Comparison of ENCODE assay signal across 9 mouse cellular contexts in the genomic region with DNA sequence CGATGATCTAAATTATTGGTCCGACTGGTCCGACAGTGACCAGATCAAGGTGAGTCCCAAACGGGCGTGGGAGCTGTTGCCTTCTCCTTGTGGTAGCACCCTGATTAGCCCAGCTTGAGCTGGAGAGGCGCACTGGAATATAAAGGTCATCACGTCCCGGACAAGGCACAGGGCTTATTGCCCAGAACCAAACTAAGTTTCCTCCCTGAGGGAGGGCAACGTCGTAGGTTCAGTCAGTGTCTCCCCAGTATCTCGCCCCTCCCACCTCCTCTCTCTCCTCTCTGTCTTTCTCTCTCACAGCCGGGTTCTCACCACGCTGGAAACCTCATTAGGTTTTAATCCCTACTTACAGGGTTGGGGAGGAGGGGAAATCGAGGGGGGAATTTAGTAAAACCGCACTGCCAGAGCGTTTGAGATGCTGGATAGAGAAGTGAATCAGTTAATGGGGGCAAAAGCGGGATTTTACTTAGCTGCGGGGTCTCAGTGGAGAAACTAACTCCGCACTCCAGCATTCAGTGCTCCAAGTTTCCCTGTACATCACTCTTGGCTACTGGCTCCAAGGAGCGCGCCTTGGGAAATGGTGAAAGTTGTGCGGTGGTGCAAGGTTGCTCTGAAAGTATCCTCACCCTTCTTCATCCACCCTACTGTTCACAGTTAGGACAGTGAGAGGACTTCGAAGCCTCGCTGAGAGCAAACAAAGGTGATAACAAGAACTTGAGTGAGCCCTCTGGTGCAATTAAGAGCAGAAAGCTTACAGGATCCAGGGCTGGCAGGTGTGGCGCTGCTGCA. TPM values are rescaled to one million over a fixed set of nuclear protein-coding genes. Genes with fewer than 3 reads are reported as not detected.
DNase-seq lines count a peak whose midpoint lies in the region; ATAC-seq and TF ChIP-seq lines count a peak whose summit lies in the region.
"Had no signal": no experiment of that assay in that cellular context is flagged by ENCODE, and none has a peak within 500 bp of the region (broad histone marks: within the 10 kb centered on the region; RNA-seq: fewer than 3 reads in every experiment).

No protein-coding gene starts in this region.

- no peaks in the 10 kb centered on the region for H3K9me3 ChIP-seq in heart, embryonic 14.5 days (ENCODE audit: control insufficient read depth, low read length)
- H3K9me3 ChIP-seq in hindbrain, embryonic 16.5 days (ENCODE audit: control insufficient read depth, low read length), result no peaks in the 10 kb centered on the region
- H3K9me3 ChIP-seq in neural tube, embryonic 13.5 days, result no peaks in the 10 kb centered on the region
- H3K9me3 ChIP-seq: liver, embryonic 13.5 days had no signal

- H3K4me2 ChIP-seq in heart, embryonic 14.5 days (ENCODE audit: low read length), result peak overlapping the region; percentile 73
- peak overlapping the region; percentile 93 for H3K4me2 ChIP-seq in hindbrain, embryonic 16.5 days (ENCODE audit: low read length)
- peak overlapping the region; percentile 66 for H3K4me2 ChIP-seq in neural tube, embryonic 13.5 days

- H3K36me3 ChIP-seq in heart, embryonic 14.5 days (ENCODE audit: control insufficient read depth, insufficient read depth, low read length), result no peaks in the 10 kb centered on the region
- no peaks in the 10 kb centered on the region for H3K36me3 ChIP-seq in heart, adult 2 months (ENCODE audit: control insufficient read depth, insufficient read depth, low read length)
- H3K36me3 ChIP-seq in hindbrain, embryonic 16.5 days (ENCODE audit: control insufficient read depth, insufficient read depth, low read length), result no peaks in the 10 kb centered on the region
- H3K36me3 ChIP-seq in neural tube, embryonic 13.5 days, result no peaks in the 10 kb centered on the region
- H3K36me3 ChIP-seq: liver, embryonic 13.5 days had no signal

- 3% methylated on average over 25 of the region's 25 CpGs for WGBS in heart, embryonic 14.5 days
- WGBS in heart, adult 2 months, result 3% methylated on average over 25 of the region's 25 CpGs
- WGBS in hindbrain, embryonic 16.5 days, result 2% methylated on average over 25 of the region's 25 CpGs
- 2% methylated on average over 25 of the region's 25 CpGs for WGBS in neural tube, embryonic 13.5 days

- peaks cover 13% of the 10 kb centered on the region in 2 experiments for H3K4me1 ChIP-seq in heart, embryonic 14.5 days (ENCODE audit: control insufficient read depth in 2 of 2, insufficient read depth in 2 of 2, low read length in 2 of 2)
- H3K4me1 ChIP-seq in heart, adult 2 months (ENCODE audit: control insufficient read depth, insufficient read depth, low read length), result no peaks in the 10 kb centered on the region
- H3K4me1 ChIP-seq in hindbrain, embryonic 16.5 days (ENCODE audit: control insufficient read depth, insufficient read depth, low read depth, low read length), result peaks cover 17% of the 10 kb centered on the region
- peaks cover 21% of the 10 kb centered on the region for H3K4me1 ChIP-seq in neural tube, embryonic 13.5 days (replicated peaks)
- H3K4me1 ChIP-seq: liver, embryonic 13.5 days had no signal

- DNase-seq in heart, adult 2 months, result no peak
- peak; percentile 31 for DNase-seq in embryo, embryonic 11 days
- DNase-seq in c-Kit-positive CD71-positive TER-119-positive erythroid progenitor cells, embryonic 14.5 days (ENCODE audit: low spot score), result no peak
- DNase-seq in adrenal gland, adult (ENCODE audit: inconsistent age in 2 of 2, low spot score in 1 of 2), result no peak
- DNase-seq in right cerebral cortex, postnatal 10 days (ENCODE audit: low spot score in 2 of 2), result no peak
- DNase-seq: liver, embryonic 13.5 days had no signal

- TF ChIP-seq EP300 in heart, adult 2 months (IDR thresholded peaks at IDR 0.05; ENCODE audit: insufficient read depth, low read depth, low read length), result no peak

- intact Hi-C loops in heart, adult 2 months (cut with DNase I), result no loop called here

- H3K4me3 ChIP-seq in heart, embryonic 14.5 days (ENCODE audit: control insufficient read depth in 1 of 2, insufficient read depth in 1 of 2, low read depth in 1 of 2, low read length in 2 of 2), result peak overlapping the region; percentile 37 to 39
- H3K4me3 ChIP-seq in heart, adult 2 months, result no peak overlapping the region
- peak overlapping the region; percentile 57 for H3K4me3 ChIP-seq in hindbrain, embryonic 16.5 days (ENCODE audit: low read length)
- H3K4me3 ChIP-seq in neural tube, embryonic 13.5 days, result peak overlapping the region; percentile 41

- no peak for TF ChIP-seq POLR2A in heart, adult 2 months (IDR thresholded peaks at IDR 0.05; ENCODE audit: insufficient read depth, low read depth, low read length)

- no peak for TF ChIP-seq CTCF in heart, adult 2 months (IDR thresholded peaks at IDR 0.05)

- ATAC-seq in heart, embryonic 14.5 days (ENCODE audit: insufficient number of reproducible peaks, insufficient read depth, low FRiP score, low read depth), result no peak
- peak; percentile 43; the same call in 1 of the 2 replicates for ATAC-seq in hindbrain, embryonic 16.5 days
- ATAC-seq in neural tube, embryonic 13.5 days (ENCODE audit: low read depth), result peak; percentile 49; the same call in 1 of the 2 replicates

- H3K27me3 ChIP-seq in heart, embryonic 14.5 days (ENCODE audit: control insufficient read depth, insufficient read depth, low read length), result peaks cover 48% of the 10 kb centered on the region
- H3K27me3 ChIP-seq in heart, adult 2 months (ENCODE audit: control insufficient read depth, insufficient read depth, low read length), result peaks cover 5% of the 10 kb centered on the region
- peaks cover 21% of the 10 kb centered on the region for H3K27me3 ChIP-seq in hindbrain, embryonic 16.5 days (replicated peaks; ENCODE audit: control insufficient read depth, insufficient read depth, low read length)
- H3K27me3 ChIP-seq in neural tube, embryonic 13.5 days, result peaks cover 47% of the 10 kb centered on the region

- no peak overlapping the region for H3K27ac ChIP-seq in heart, embryonic 14.5 days (replicated peaks in 1 of 2; ENCODE audit: control insufficient read depth in 1 of 2, insufficient read depth in 1 of 2, low read depth in 2 of 2, low read length in 2 of 2)
- no peak overlapping the region for H3K27ac ChIP-seq in heart, adult 2 months
- H3K27ac ChIP-seq in hindbrain, embryonic 16.5 days (ENCODE audit: low read depth, low read length), result no peak overlapping the region
- H3K27ac ChIP-seq in neural tube, embryonic 13.5 days (replicated peaks), result no peak overlapping the region
- H3K27ac ChIP-seq: liver, embryonic 13.5 days had no signal

- H3K9ac ChIP-seq in heart, embryonic 14.5 days (ENCODE audit: low read length), result 0 out of 2 replicates have a peak overlapping the region, but pooled peaks have one; percentile 25
- no peak overlapping the region for H3K9ac ChIP-seq in heart, adult 2 months (ENCODE audit: low read depth, low read length)
- 0 out of 2 replicates have a peak overlapping the region, but pooled peaks have one; percentile 21 for H3K9ac ChIP-seq in hindbrain, embryonic 16.5 days (ENCODE audit: low read depth, low read length)
- H3K9ac ChIP-seq in neural tube, embryonic 13.5 days, result peak overlapping the region; percentile 48
- H3K9ac ChIP-seq: liver, embryonic 13.5 days had no signal

- H3K79me2 ChIP-seq in heart, adult 2 months (replicated peaks; ENCODE audit: control insufficient read depth, insufficient read depth, low read length), result no peaks in the 10 kb centered on the region

RNA-seq across cellular contexts. Expression of a gene that starts 1.2 kb away (rescaled TPM):
- 0.30 and 0.32 TPM in 2 replicates for polyA plus RNA-seq in heart, embryonic 14.5 days (2014; fragmentation: Nextera tagmentation; extraction: Ambion mirVana)
- total RNA-seq in heart, adult 2 months (2021), result under 1 TPM; 0.29 to 0.32 TPM
- 0.96 TPM in 1 of 2 replicates, not detected in the other for polyA plus RNA-seq in heart, adult 2 months (2012; rRNA removed)
- polyA plus RNA-seq in hindbrain, embryonic 16.5 days (2015; fragmentation: Nextera tagmentation; extraction: Ambion mirVana), result 155 and 170 TPM in 2 replicates
- 119 and 136 TPM in 2 replicates for polyA plus RNA-seq in neural tube, embryonic 13.5 days (2015; fragmentation: Nextera tagmentation; extraction: Ambion mirVana)

Comparison
In these comparisons a context has a peak if more than half of its experiments do, and no peak if none do; other contexts are left out.
1. RNA of a gene that starts 1.2 kb away (polyA plus RNA-seq): 155 to 170 TPM in hindbrain, embryonic 16.5 days and 119 to 136 TPM in neural tube, embryonic 13.5 days; 0.96 TPM in heart, adult 2 months and 0.30 to 0.32 TPM in heart, embryonic 14.5 days; every median in the first group is over 10 times any median in the second.
2. Peak in every context shown above with its lines, with median percentiles within 50 percentile points of each other: H3K4me2 ChIP-seq.